Mouse (Mus musculus): ENCODE data around the gene Mab21l3.

DNA sequence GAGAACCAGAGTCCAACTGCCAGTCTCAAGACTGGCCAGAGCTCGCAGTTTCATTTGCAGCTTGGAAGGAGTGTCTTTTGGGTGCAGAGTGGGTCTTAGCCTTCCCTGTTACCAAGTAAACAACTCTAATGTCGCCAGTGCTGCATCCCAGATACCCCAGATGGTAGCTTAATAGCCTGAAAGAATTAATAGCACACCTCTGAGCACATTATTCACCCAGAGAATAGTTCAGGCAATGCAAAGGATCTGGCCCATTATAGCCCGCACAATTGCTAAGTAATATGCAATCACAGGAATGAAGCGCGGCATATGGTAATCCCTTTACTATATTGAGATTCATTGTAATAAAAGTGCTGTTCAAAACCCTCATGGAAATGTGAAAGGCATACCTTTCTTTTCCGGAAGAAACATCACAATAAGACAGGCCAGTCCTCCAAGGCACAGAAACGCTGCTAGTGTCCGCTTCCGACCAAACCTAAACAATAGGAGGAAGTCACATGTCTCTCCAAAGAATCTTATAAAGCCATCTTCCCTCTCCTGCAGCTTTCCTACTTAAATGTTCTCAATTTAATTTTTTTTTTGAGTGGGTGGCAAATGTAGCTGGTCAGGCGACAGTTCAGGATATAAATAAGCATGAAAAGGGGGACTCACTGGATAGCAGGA, 26.6 kb upstream of the Mab21l3 start:
- TF ChIP-seq POLR2A (IDR thresholded peaks at IDR 0.05; ENCODE audit: borderline replicate concordance, low read depth, low read length) (no peak), CTCF (IDR thresholded peaks at IDR 0.05; ENCODE audit: low read depth, low read length) (no peak)
